Mouse (Mus musculus) cerebellum, postnatal 10 days (tissue): ENCODE measurements at regions not wholly inside any gene's neighbourhood (a gene's known extent, or its start where the extent isn't known, plus 50 kb on each side); places are given as distances from the start of the nearest gene placed in this dataset.

Source experiments
- DNase-seq, 2 experiments: peaks; one replicate each; pipeline ENCODE4 v3.0.0; 2021; ENCODE audit warnings: mixed read lengths in 2 of 2

- no peak for DNase-seq
These were observed 1327.7 kb downstream of the Hace1 start for GRCm38 (mm10) chr10:46905337-46905736.

- DNase-seq = peak in 1 of 2 experiments; percentile 2
These were observed 1345.0 kb downstream of the Hace1 start for GRCm38 (mm10) chr10:46922527-46923200.

- peak; percentile 47 to 54 for DNase-seq
These were observed 1356.7 kb downstream of the Hace1 start for GRCm38 (mm10) chr10:46934311-46934710.

- no peak for DNase-seq
These were observed 1358.8 kb downstream of the Hace1 start for GRCm38 (mm10) chr10:46936248-46936970.

- DNase-seq = no peak
These were observed 1361.7 kb downstream of the Hace1 start for GRCm38 (mm10) chr10:46939338-46939737.

GRCm38 (mm10) chr10:46939819-46940218, 1362.2 kb downstream of the Hace1 start:
- DNase-seq = no peak

GRCm38 (mm10) chr10:46952940-46953339, 1375.3 kb downstream of the Hace1 start:
- no peak for DNase-seq

- DNase-seq = no peak
These were observed 1377.1 kb downstream of the Hace1 start for GRCm38 (mm10) chr10:46954701-46955100.

- no peak for DNase-seq
These were observed 1402.8 kb downstream of the Hace1 start for GRCm38 (mm10) chr10:46980410-46980809.

- DNase-seq = no peak
These were observed 1422.1 kb downstream of the Hace1 start for GRCm38 (mm10) chr10:46999701-47000100.

- DNase-seq = no peak
These were observed 1451.1 kb downstream of the Hace1 start for GRCm38 (mm10) chr10:47028765-47029164.

- DNase-seq = no peak
These were observed 1477.0 kb downstream of the Hace1 start for GRCm38 (mm10) chr10:47054672-47055071.

- DNase-seq = peak in 1 of 2 experiments; percentile 19
These were observed 1524.9 kb downstream of the Hace1 start for GRCm38 (mm10) chr10:47102551-47102950.
